Mouse (Mus musculus): ENCODE data around the gene Nfia. TPM values are rescaled to one million over a fixed set of nuclear protein-coding genes. Genes with fewer than 3 reads are reported as not detected.

Nfia gene
- total RNA-seq, 4 experiments from 2014 or later, result 55.9 to 77.3 (median 71.0) TPM

DNA sequence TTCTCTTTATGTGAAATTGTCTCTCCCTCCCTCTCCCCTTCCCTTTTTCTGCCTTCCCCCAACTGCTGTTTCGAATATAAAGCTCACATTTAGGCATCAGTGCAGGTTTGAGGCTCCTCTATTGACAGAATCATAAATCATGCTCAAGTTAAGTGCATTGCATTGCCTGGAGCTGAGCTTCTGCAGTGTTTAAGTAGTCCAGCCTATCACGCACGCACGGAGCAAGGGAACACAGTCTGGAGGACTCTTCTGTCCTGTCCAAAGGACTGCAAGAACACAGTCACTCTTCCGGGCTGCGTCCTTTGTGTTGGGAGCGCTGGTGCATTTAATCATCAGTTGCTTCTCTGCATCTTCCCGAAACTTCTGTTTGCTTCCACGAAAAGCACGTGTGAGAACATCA, 278.2 kb downstream of the Nfia start:
- DNase-seq (ENCODE audit: low spot score in 2 of 2), result no peak

DNA sequence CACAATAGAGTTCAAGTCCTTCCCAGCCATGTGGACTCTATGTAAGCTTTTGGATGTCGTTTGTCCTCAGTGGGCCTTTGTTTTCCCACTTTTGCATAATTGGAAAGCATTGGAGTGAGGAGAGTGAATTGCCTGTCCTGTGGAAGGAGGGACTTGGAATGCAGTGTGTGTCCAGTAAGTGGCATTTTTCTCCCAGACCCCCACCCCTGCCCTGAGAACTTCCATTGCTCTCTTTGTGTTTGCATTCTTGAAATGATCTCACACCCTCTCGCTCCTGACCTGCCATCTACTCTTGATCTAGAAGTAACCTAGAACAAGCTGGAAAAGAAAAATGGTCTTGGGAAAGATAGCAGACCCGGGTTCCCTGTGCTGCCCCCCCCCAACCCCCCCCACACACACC, 278.8 kb downstream of the Nfia start:
- DNase-seq (ENCODE audit: low spot score in 2 of 2), result no peak

DNA sequence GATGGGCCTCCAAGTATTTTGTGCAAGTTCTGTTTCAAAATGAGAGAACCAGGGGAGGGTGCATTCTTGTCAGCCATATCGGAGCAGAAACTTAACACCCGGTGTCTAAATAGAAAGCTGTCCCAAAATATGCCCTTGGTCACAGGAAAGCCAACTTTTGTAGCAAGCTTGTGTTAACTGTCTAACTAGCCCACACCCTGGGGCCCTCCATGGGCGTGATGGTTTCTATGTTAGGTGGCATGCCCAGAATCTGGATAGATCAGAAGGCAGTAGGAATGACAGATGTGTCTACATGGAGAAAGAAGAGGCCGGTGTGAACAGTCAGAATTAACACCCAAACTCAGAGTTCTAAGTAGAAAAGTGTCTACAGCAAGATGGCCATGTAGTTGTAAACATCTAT, 282.5 kb downstream of the Nfia start:
- DNase-seq (ENCODE audit: low spot score in 2 of 2), result no peak

DNA sequence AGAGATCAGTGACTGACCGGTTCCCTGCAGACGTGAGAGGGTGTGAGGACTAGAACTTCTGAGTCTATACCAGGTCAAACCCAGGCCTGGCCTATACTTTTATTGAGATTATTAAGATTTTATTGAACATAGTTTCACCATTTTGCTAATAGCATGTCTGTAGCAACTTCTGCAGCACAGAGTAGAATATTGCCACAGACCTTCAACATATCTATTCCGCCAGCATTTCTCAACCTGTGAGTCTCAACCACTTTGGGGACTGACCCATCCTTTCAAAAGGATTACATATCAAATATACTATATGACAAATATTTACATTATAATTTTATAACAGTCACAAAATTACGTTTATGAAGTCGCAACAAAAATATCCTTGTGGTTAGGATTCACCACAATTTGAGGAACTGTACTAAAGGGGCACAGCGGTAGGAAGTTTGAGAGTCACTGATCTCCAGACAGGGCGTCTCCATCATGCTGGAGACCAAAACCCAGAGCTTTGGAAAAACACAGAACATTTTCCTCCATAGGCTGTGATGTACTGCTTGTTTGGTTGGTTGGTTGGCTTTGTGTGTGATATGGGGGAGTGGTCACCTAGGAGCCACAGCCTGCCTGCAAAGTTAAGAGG, 284.0 kb downstream of the Nfia start:
- no peak for DNase-seq (ENCODE audit: low spot score in 2 of 2)

DNA sequence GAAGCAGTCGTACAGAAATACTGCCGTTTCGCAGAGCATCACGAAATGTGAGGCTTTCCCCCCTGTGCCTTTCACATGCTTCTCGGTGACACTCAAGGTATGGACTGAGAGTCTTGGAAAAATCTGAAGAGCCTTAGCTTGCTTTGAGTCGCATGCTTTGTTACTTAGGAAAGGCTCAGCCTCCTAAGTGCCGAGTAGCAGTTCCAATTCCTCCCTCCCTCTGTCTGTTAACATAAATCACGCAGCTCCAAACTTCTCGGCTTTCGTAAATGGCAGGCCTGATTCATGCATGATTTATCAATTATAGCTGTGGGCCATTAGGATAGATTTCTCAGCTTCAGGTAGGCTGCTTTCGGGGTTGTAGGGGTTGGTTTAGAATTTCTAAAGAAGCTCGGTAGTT, 284.7 kb downstream of the Nfia start:
- no peak for DNase-seq (ENCODE audit: low spot score in 2 of 2)

DNA sequence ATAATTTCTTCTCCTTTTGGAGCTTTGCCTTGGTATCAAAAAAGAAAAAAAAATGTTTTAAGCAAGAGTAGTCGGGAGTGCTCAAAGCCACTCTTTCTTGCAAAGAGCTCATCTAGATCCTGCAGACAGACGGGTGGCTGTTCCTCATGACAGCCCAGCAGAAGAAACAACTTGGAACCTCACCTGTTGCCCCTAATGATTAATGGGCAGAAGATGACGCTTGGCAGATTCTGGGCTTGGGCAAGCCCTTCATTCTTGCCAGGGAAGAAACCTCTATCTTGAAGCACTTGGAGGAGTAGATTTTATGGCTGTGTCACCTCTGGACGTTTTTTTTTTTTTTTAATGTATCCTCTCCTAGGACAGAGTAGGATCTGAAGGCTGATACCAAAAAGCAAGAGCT, 285.2 kb downstream of the Nfia start:
- DNase-seq (ENCODE audit: low spot score in 2 of 2), result no peak

DNA sequence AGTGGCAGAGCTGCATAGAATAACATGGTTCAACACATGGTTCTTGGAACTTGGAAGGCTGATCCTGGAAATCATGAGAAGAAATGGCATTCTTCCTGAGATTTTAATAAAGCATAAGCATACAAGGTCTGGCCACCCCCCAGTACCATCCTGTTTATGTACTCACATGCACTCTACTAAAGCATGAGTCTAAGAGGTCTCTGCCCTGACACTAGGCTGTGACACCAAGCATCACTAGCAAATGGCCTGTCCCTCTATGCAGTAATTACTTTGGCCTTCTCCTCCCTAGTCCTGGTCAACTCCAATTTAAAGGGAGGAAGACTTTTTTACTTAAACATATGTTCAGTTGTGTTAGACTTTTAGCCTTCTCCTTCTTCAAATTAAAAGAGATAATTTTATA, 285.6 kb downstream of the Nfia start:
- no peak for DNase-seq (ENCODE audit: low spot score in 2 of 2)

DNA sequence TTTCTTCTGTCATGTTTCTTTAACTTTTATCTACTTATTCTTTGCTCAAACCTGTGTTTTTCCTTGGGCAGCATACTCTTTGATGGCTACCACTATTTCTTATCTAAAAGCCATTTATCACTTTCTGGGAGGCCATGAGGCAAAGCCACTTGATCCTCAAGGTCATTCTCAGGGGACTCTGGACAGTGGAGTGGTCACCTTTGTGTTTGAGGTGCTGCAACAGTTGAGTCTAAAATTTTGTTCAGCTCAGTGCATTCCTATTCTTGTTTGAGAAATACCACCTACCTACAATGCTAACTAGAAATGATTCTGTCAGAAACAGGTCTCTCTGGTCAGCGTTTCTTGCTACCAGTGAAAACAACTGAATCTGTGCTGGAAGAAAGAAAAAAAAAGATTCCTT, 288.1 kb downstream of the Nfia start:
- DNase-seq (ENCODE audit: low spot score in 2 of 2), result no peak

DNA sequence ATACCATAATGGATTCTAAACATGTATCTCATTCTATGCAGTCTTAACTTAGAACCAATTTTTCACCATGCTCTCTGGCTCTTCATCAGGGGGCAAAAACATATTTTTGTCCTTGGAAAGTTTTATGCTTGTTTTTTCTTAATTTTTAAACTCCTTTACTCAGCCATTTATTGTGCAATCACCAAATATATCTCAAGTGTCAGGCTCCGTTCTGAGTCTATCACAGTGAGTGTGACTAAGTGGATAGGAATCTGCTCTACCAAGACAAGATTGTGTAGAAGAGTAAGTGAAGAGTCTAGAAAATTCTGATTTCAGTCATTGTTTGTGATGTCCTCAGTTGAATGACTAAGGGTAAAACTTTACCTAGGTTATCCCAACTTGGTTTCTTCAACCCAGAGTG, 288.6 kb downstream of the Nfia start:
- DNase-seq (ENCODE audit: low spot score in 2 of 2), result no peak

DNA sequence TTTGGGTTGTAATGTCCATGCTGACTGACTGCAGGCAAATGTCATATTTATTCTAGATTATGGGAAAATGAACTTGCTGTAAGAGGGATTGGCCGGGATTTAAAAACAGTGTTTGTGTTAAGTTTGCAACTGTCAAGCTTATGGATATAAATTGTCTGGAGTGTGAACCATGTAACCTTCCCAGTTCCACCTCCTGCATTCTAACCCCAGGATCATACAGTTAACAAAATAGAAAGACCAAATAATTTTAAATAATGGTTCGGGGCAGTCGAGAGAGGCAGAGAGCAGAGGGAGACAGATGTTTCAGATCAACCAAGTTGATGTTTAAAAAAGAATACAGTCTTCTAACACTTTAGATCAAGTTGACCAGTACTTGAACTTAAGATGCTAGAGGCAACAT, 290.7 kb downstream of the Nfia start:
- DNase-seq (ENCODE audit: low spot score in 2 of 2), result no peak

DNA sequence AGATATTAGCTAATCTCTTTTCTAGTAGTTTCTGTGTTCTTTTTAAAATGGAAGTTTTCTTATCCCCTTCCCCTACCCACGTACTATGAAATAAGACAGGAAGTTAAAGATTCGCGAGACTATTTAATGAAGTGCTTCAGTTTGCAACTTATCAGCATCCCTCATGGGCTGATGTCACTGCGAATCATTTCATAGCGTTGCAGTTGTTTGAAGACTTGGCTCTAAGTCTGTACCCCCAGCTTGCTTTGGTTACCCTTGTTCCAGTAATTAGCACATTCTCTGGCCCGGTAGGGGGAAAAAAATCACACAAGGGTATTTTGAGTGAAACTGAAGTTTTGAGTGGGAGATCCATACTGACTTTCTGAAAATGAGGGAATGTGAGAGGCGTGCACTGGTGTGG, 303.6 kb downstream of the Nfia start:
- DNase-seq (ENCODE audit: low spot score in 2 of 2), result no peak

DNA sequence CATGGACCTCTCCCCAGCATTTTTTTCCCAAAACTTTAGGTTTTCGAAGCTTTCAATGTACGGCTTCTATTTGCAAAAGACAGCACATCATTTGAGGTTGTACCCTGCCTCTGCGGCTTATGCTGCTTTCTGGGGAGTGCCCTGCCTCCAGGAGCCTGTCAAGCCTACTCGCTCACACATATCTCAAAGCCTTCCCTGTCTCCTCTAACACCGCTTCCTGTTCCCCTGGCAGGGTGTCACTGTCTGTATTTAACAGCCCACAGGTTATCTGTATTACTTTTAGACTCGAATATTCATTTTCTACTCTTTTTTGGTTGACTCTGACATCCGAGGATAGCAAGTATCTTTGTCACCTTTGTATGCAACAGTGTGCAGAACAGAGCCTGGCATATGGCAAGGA, 304.1 kb downstream of the Nfia start:
- no peak for DNase-seq (ENCODE audit: low spot score in 2 of 2)

DNA sequence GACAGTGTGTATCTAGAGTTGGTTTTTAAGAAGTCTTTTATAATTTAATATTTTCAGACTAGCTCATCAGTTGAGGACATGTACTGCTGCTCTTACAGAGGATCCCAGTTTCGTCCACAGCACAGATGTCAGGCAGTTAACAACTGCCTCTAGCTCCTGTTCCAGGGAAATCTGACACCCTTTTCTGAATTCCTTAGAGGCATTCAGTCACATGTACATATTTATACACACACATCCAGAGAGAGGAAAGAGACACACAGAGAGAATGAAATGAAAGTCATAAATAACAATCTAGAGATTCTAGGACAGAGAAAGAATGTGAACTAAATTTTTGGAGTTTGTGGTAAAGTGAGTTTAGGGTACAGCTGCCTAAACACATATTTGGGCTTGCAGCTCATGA, 308.1 kb downstream of the Nfia start:
- no peak for DNase-seq (ENCODE audit: low spot score in 2 of 2)

DNA sequence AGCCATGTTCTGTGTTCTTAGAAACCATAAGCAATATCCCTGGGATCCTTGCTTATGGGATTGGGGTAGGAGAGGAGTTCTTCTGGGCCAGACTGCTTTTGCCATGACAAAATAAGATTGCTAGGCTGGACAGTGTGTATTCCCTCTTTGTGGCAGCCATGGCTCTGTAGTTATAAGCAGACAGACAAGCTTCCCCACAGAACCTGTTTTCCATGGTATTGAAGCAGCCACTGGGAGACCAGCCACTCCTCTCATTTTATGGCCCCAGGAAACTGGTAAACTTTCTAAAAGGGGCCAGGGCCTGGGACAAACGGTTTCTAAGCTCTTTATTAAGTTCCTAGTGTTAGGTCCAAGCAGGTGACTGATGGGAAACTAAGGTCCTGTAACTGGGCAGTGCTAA, 309.4 kb downstream of the Nfia start:
- DNase-seq (ENCODE audit: low spot score in 2 of 2), result no peak

DNA sequence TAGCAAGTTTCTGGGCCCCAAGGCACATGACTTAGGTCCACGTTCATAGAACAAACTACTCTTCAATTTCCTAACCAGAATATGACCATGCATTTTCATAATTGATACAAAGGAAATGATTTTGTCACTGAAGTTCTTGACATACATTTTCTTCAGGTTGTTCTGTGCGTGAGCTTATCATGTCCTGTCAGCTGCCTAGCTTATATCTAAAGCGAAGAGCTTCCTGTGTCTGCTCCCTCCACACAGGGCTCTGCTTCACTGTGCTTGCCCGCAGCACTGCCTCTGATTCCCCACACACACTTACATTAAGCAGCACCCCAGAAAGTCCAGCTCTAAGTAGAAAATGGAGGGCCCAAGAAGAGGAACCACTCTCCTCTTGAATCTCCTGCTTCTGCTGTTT, 310.0 kb downstream of the Nfia start:
- no peak for DNase-seq (ENCODE audit: low spot score in 2 of 2)

DNA sequence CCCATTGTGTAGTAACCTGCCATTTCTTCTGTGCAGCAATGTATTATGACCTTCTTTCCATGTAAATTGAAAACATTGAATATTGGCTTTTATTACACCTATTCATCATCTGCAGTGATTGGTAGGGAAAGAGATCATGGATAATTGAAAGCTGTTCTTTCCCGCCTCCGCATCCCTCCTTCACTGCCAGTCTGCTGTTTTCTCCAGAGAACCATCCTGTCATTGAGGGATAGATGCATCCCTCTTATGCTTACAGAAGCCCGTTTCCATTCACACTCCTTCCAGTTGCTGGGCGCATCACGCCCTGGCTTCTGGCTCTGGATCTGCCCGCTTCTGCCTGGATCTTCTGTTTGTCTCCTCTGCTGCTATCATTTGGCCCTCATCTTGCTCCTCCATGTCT, 312.5 kb downstream of the Nfia start:
- DNase-seq (ENCODE audit: low spot score in 2 of 2), result no peak

DNA sequence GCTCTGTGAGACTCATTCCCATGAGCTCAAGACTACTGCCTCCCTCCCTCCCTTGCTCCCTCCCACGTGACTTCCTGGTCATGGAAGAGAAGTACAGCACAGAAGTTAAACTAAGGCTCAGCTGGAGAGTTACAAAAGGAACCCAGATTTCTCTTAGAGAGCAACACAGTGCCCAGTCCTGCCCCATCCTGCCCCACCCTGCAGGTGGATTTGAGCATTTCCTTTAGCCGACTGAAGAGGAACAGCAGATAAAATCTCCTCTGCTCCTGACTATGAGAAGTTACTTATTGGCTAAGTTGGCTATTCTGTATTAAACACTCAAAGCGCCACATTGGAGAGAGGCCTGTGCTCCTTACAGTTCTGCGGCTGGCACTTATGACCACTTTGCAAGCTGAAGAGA, 314.4 kb downstream of the Nfia start:
- DNase-seq (ENCODE audit: low spot score in 2 of 2), result no peak

DNA sequence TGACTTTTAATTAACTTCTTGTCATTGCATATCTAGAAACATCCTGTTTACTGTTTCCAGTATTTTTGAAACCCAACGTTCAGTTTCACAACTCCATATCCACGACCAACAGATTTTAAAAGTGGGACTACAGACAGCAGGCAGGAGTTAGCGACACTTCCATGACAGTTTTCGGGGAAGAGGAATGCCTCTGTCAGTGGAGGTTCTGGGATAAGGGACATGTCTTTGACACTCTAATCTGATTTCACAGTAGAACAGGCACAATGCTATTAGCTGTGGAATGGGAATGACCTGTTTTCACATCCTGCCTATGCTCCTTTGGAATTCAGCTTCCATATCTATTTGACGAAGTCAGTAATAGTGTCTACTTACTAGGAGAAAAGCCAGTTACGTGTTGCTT, 317.5 kb downstream of the Nfia start:
- no peak for DNase-seq (ENCODE audit: low spot score in 2 of 2)

DNA sequence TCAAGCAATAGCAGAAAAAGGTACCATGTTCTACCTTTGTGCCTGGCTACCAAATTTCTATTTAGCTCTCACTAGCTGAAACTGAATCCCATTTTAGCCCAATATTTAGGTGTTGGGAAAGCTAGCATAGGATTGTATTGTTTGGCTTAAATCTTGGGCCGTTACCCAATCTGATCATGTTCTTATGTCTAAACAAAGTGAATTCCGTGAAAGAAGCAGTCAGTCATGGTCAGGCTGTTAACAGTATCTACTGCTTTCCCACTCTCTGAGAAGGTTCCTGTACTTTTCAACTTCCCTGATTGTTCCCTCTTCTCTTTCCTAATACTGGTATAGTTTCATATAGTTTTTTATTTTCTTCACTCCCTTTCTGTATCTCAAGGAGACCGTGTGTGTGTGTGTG, 318.1 kb downstream of the Nfia start:
- DNase-seq (ENCODE audit: low spot score in 2 of 2), result no peak

DNA sequence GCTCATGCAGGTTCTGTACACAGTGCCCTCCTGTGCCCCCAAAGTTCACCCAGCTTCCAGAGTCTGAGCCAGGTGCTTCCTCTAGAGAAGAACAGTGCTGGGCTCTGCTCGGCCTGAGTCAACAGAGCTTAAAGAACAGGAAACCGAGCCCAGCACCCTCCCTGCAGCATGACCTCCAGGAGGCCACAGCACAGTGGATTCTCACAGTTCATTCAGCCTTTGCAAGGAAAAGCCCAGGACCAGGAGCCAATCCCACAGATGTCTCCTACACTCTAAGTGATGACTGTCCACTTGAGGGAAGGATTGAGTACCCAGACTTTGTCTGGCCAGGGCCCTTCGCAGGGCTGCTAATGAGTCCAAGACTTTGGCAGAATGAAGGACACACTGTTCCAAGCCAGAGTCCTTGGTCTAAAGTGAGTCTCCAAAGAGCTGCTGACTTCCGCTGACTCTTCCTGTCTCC, 318.9 kb downstream of the Nfia start:
- DNase-seq (ENCODE audit: low spot score in 2 of 2), result peak in 1 of 2 experiments; percentile 18

DNA sequence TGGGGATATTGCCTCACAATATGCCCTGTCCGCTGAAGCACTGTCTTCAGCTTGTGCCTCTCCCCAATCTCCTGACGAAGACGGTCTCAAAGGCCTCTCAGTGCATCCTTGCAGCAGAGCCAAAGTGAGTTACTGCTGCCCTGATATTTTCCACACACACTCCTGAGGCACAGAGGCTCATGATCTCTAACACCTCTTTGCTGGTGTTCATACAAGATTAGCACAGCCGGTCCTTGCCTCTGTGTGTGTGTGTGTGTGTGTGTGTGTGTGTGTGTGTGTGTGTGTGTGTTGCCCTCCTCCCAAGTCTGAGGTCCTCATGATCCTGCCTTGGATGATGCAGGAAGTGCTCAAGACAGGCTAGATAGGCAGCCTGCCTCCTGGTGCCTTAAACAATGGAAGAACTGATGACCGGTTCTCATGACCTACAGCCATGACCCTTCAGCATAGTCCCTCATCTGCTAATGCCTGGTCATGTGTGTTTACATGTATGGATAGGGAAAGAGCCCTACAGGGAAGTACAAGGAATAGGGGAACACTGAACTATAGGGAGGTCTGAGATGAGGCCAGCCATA, 319.5 kb downstream of the Nfia start:
- DNase-seq (ENCODE audit: low spot score in 2 of 2), result no peak

DNA sequence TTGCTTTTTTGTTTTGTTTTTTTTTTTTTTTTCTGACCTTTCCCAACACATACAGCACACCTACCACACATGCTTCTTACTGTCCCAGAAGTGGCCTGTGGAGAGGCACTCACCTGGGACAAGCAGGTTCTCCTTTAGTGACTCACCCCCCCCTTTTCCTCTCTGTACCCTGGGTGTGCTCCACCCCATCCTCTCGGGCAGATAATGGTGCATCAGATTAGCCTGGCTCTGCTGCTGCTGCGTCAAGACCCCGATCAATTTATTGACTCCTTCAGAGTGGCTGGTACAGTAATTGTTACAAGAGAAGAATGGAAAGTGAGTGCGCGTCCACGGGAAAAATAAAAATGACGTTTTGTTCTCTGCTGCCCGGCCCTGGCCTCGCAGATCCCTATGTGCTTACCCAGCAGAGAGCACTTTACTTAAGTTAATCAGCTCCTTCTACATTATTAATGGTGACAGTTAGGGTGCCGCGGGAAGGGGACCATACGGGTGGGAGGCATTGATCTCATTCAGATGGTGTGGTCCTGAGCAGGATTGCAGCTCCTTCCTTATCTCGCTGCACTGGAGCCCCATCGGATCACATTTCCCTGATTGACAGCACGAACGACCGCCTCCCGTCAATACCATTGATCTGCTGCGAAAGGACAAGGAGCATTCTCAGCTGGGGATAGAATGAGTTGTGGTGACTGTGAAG, 321.7 kb downstream of the Nfia start:
- DNase-seq (ENCODE audit: low spot score in 2 of 2), result no peak

DNA sequence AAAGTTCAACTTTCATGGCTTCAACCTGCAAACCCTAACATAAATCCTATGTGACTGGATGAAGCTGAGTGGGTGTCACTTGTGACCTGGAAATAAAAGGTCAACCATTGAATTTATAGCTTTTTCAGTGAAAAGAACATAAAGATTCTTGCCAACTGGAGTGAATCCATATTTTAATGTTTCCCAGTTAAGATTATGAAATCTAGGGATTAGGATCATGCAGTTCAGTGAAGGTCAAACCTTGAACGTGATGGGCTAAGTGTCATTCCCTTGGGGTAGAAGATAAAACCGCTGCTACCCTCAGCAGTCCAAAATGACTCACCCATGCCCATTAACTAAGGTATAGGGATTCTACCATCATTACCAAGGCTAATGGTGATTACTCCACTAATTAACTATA, 322.5 kb downstream of the Nfia start:
- DNase-seq (ENCODE audit: low spot score in 2 of 2), result no peak
